Mouse (Mus musculus) embryonic facial prominence, embryonic 10.5 days (tissue): Measurements from ENCODE around the gene Umod. TPM values are rescaled to one million over a fixed set of nuclear protein-coding genes. Genes with fewer than 3 reads are reported as not detected.

Experiments used
- polyA plus RNA-seq: library from polyadenylated mRNA; unstranded; fragments of >200 nt; fragmentation: Nextera tagmentation; extraction: Ambion mirVana; gene quantifications from 2 replicates; pipeline ENCODE4 v1.2.1, GENCODE M21; 2016

Umod gene
- polyA plus RNA-seq, 1 experiment from 2014 or later = not detected

Other genes starting within 250 kb of the Umod start
- gene Gp2, start 20.0 kb downstream of the Umod start, polyA plus RNA-seq = not detected in 2 replicates
- not detected in 2 replicates for gene Acsm5, start 40.2 kb upstream of the Umod start, polyA plus RNA-seq
- not detected in 2 replicates for gene Pdilt, start 44.2 kb upstream of the Umod start, polyA plus RNA-seq
- gene Acsm2, start 75.1 kb upstream of the Umod start, polyA plus RNA-seq = not detected in 2 replicates
- gene Acsm1, start 127.7 kb upstream of the Umod start, polyA plus RNA-seq = not detected in 2 replicates
- gene Acsm4, start 210.7 kb upstream of the Umod start, polyA plus RNA-seq = 0.06 and 1.1 TPM in 2 replicates
- gene Thumpd1, start 241.5 kb upstream of the Umod start, polyA plus RNA-seq = 105 and 107 TPM in 2 replicates